Mouse (Mus musculus): ENCODE data around the gene Psmb11.

DNA sequence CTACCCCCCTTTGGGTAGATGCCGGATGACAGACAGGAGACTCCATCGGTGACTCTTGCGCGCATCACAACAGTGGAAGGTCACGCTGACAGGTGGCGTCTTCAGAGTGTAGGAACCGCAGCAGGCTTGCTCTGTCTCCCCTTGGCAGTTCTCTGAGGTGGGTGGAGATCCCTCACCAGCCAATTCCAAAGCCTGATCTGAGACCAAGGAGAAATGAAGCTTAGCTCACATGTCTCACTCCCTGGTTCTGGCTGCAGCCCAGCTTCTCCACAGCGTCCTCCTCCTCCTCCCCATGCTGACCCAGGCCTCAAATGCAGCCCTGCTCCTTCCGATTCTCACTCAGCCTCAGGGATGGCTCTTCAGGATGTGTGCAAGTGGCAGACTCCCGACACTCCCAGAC is 3.7 kb downstream of the Psmb11 start:
- TF ChIP-seq FOSL1 (IDR thresholded peaks at IDR 0.05; ENCODE audit: insufficient read depth, low read length, poor library complexity, severe bottlenecking) (no peak), MYOG (IDR thresholded peaks at IDR 0.05; ENCODE audit: control insufficient read depth, extremely low read depth, insufficient read length) (no peak), CTCF (IDR thresholded peaks at IDR 0.05; ENCODE audit: control insufficient read depth, insufficient read depth, insufficient read length) (no peak)

Measured in C2C12 (cell line).